Mouse (Mus musculus): Measurements from ENCODE around the gene Gpr39. TPM values are rescaled to one million over a fixed set of nuclear protein-coding genes. Genes with fewer than 3 reads are reported as not detected.

The Gpr39 gene
- polyA plus RNA-seq, 1 experiment from 2014 or later, result 0.13 TPM

GRCm38 (mm10) chr1:125920696-125921095 lies 243.9 kb downstream of the Gpr39 start:
- WGBS, result 97% methylated on average over 3 of the region's 3 CpGs
- Histone ChIP-seq H3K27me3 (no peaks in the 10 kb centered on the region), H3K36me3 (no peaks in the 10 kb centered on the region), H3K4me3 (no peak overlapping the region), H3K9ac (no peak overlapping the region), H3K4me1 (replicated peaks) (no peaks in the 10 kb centered on the region), H3K4me2 (no peak overlapping the region), H3K9me3 (0 out of 2 replicates have a peak, but pooled peaks cover 5% of the 10 kb centered on the region), H3K27ac (replicated peaks) (no peak overlapping the region)
- no peak for ATAC-seq (ENCODE audit: low FRiP score, low read depth)

- no peak overlapping the region for H3K4me3 ChIP-seq
- no peaks in the 10 kb centered on the region for H3K27me3 ChIP-seq
- H3K9ac ChIP-seq, result no peak overlapping the region
- no peaks in the 10 kb centered on the region for H3K36me3 ChIP-seq
- H3K27ac ChIP-seq (replicated peaks), result no peak overlapping the region
- H3K9me3 ChIP-seq, result 0 out of 2 replicates have a peak, but pooled peaks cover 5% of the 10 kb centered on the region
- H3K4me1 ChIP-seq (replicated peaks), result no peaks in the 10 kb centered on the region
- ATAC-seq (ENCODE audit: low FRiP score, low read depth), result no peak
- H3K4me2 ChIP-seq, result no peak overlapping the region
- WGBS, result 71% methylated on average over 2 of the region's 2 CpGs
Measured at GRCm38 (mm10) chr1:125923062-125923461, 246.3 kb downstream of the Gpr39 start.

Other genes starting within 250 kb of the Gpr39 start
- 225 and 234 TPM in 2 replicates for gene Actr3, start 241.3 kb upstream of the Gpr39 start, polyA plus RNA-seq (2015; fragmentation: Nextera tagmentation; extraction: Ambion mirVana)
- 34.8 and 35.8 TPM in 2 replicates for gene Slc35f5, start 116.4 kb upstream of the Gpr39 start, polyA plus RNA-seq (2015; fragmentation: Nextera tagmentation; extraction: Ambion mirVana)
- 83.9 and 100 TPM in 2 replicates for gene Lypd1, start 236.1 kb downstream of the Gpr39 start, polyA plus RNA-seq (2015; fragmentation: Nextera tagmentation; extraction: Ambion mirVana)